Mouse (Mus musculus): ENCODE measurements at regions not wholly inside any gene's neighbourhood (a gene's known extent, or its start where the extent isn't known, plus 50 kb on each side); places are given as distances from the start of the nearest gene placed in this dataset.

DNA sequence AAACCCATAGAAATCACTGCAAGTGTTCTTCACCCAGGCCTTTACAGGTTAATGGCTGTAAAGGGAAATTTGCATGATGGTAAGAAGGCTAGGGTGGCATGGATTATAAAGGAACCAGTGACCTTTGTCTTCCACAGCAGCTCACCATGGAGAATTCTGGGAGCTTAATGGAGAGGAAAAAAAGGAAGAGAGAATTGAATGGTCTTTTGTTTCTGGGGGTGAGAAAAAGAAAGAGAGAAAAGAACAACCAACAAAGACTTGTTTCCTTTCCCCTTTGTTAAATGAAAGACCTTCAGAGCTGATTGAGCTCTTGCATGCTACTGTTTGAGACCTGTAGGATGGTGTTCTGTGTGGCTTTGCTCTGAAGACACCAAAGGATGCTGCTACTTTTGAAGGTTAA, 597.5 kb upstream of the Tenm3 start:
- DNase-seq (ENCODE audit: low spot score in 2 of 2), result no peak

- DNase-seq (ENCODE audit: low spot score in 2 of 2), result no peak
Measured at GRCm38 (mm10) chr8:49396519-49396918, 552.8 kb upstream of the Tenm3 start.

DNA sequence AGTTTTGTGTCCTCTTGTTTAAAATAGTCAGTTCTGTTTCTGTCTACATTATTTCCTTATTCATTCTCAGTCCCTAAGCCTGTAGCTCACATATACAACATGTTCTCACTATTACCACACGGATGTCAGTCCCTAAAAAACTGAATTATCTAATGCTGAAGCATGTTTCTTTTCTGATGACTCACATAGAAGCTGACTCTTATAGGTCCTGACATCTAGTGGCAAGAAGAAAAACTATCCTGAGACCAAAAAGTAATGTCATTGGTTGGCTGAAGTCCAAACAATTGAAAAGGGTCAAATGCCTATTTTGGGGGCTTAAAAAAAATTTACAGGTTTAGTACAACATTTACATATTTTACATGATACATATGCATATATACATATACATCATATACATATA, 551.3 kb upstream of the Tenm3 start:
- DNase-seq (ENCODE audit: low spot score in 2 of 2), result no peak

GRCm38 (mm10) chr8:49389525-49389924, 545.8 kb upstream of the Tenm3 start:
- no peak for DNase-seq (ENCODE audit: low spot score in 2 of 2)

DNA sequence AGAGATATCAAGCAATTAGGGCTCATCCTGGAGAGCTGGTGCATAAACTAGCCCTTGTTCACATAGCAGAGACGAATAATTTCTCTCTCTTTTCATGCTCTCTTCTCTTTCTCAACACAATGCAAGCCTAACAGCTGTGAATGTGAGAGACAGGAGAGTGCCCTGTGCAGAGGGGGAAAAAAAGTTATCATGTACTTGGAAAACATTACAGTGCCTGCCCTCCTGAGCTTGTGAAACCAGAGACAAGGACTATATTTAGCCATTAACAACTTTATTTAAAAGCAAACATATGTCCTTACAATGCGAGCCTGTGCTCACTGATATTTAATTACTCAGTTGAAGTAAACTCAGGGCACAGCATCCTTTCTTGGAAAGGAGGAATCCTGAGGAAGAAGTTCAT, 543.8 kb upstream of the Tenm3 start:
- no peak for DNase-seq (ENCODE audit: low spot score in 2 of 2)

DNA sequence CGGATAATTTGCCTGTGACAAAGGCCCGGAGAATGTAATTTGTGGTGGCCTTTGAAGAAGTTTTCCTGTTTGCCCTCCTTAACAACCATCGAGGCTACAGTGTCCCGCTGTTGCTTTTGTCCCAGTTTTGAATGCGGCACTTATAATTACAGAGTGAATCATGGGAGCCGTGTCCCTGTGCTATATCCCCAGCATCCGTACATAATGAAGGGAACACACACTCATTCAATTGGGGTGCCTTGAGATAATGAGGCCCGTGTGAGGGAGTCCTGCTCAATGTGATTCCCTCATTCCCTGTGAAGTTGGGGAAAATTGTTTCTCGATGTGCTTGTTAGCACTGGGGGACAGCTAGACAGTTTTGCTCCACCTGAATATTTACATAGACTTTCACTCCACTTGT, 528.9 kb upstream of the Tenm3 start:
- no peak for DNase-seq (ENCODE audit: low spot score in 2 of 2)

DNA sequence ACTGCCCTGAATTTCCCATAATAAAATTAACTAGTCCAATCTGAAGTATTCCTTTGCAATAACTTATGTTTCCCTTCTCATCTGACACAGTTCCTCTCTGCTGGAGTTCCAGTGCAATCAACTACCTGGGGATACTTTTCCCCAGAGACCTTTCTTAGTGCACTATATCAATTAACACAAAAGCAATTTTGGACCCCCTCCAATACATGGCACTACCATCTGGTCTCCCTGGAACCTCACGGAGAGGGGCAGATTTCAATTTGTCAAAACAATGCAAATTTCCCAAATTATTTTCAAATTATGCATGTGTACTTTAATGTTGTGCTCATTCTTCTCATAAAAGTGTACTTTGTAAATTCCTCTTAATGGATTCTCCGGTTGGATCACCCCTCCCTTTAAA, 518.9 kb upstream of the Tenm3 start:
- no peak for DNase-seq (ENCODE audit: low spot score in 2 of 2)

DNA sequence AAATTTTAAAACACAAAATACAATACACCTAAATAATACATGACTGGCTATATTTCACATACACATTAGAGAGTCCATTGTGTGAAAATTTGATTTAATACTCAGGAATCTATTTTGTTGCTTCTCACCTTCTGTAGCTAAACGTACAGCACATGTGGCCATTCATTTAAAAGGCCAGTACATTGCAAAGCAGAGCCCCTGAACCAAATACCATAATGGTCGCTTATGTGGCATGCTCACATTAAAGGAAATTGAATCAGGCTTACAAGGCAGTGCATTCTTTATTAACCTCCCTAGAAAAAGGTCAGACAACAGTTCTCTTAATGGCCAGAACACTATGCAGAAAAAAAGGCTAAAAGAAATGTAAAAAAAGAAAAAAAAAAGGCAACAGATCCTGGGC, 517.7 kb upstream of the Tenm3 start:
- DNase-seq (ENCODE audit: low spot score in 2 of 2), result no peak

DNA sequence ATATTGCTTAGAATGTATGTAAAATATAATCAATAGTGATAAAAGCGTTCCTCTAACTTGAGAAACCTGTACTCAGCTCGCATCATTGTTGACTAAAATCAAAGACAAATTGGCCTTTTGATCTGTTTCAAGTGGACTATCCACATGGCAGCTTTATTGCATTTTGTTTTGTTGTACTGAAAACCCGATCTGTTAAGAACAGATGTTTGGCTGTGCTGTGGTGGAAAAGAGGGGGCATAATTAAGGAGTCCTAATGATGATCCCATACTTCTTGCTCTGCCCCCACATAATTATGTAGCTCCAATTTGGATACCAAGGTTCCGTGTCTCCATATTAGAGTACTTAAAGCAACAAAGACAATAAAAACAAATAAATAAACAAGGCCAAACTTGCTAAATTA, 516.4 kb upstream of the Tenm3 start:
- no peak for DNase-seq (ENCODE audit: low spot score in 2 of 2)

DNA sequence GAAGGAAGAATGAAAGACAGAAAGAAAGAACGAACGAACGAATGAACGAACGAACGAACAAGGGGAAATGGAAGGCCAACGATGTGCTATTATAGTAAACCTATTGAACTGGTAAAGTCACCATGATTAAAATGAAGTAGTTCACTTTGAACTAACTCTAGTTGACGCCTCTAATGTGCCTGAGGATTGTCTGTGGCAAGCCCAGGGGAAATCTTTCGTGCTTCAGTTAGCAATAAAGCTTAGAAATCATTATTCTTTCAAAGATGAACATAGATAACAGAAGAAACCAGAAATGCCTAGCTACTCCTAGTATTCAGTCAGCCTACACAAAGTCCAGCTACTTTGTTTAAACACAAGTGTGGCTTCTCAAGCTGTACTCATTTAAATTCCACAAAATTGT, 515.9 kb upstream of the Tenm3 start:
- no peak for DNase-seq (ENCODE audit: low spot score in 2 of 2)

GRCm38 (mm10) chr8:49348602-49349001, 504.9 kb upstream of the Tenm3 start:
- no peak for DNase-seq (ENCODE audit: low spot score in 2 of 2)

GRCm38 (mm10) chr8:49338716-49339115, 495.0 kb upstream of the Tenm3 start:
- no peak for DNase-seq (ENCODE audit: low spot score in 2 of 2)

DNA sequence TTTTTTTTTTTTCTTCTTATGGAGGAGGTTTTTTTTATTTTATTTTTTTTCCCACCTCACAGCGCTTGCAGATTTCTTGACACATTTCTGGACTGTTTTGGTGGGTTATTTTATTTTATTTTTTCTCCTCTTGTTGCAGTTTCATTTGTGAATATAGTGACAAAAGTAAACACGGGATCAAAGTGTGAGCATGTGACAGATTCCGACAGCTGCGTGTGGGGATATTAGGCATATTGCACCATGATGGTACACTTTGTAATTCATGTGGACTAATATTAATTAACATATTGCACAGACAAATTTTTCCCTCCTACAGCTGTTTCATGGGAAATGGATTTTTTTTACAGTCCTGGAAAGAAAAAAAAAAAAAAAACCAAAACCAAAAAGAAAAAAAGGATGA, 483.2 kb upstream of the Tenm3 start:
- DNase-seq (ENCODE audit: low spot score in 2 of 2), result peak in 1 of 2 experiments; percentile 15

- no peak for DNase-seq (ENCODE audit: low spot score in 2 of 2)
Measured at GRCm38 (mm10) chr8:49321404-49321803, 477.7 kb upstream of the Tenm3 start.

DNA sequence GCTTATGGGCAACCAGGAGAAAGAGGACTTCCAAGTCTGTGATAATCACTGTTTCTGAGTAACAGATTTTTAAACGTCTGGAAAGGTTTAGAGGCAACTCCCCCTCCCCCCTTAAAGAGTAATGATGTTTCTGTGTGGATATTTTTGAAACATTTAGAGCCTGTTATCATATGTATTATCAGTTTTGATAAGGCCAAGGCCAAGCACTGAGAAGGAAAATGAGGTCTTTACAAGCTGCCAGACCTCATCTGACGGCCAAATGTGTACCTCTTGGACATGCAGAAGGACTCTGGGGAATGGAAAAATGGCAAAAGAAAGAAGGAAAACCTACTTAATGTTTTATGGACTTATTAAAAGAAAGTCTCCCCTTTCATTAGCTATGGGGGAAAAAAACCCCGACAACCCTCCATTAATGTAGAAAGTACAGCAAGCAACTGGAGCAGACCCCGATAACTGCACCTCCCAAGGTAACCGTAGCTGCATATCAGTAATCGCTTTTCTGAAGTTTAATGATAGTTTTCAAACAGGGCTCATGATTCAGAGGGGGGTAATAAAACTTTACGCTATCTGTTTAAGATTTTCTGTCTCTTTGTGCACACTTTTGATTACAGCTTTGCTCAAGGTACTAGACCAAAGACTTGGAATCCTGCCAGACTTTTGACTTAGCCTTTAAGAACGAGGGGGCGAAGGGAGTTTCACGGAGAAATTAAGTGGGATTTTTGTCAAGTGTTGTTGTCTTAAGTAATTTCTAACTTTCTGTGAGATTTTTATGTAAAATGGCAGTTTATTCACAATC, 469.9 kb upstream of the Tenm3 start:
- no peak for DNase-seq (ENCODE audit: low spot score in 2 of 2)

DNA sequence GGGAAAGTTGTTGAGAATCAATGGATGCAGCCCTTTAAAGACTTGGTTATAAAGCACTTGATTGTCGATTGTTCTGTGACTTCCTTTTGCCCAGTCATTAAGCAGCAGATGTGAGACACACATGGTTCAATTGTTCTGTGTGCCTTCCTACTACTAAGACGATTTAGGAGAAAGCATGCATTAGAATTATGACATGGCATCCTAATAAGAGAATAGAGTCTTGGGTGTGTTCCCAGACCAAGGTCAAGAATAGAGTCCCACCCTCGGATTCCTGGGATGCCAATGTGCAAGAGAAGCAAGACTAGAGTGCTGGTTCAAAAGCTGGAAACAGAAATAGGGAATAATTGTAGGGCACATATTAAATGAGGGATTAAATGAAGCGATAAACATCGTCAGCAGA, 469.1 kb upstream of the Tenm3 start:
- DNase-seq (ENCODE audit: low spot score in 2 of 2), result no peak

GRCm38 (mm10) chr8:49282401-49282800, 438.6 kb upstream of the Tenm3 start:
- no peak for DNase-seq (ENCODE audit: low spot score in 2 of 2)

DNA sequence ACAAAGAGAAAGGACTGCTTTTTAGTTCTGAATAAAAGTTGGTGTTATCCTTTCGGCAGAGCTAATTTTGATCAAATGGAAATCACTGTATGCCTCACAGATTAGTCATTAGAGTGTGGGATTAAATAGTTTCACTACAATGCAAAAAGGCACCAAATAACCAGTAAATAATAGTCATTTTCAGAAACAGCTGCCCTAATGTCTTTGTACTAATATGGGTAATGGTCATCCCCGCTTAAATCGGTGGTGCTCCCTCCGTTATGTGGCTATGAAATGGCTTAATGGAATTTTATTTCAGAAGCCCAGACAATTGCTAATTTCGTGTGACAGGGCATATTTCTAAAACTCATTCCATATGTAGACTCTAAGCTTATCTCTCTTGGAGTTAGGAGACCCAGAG, 437.5 kb upstream of the Tenm3 start:
- no peak for DNase-seq (ENCODE audit: low spot score in 2 of 2)

DNA sequence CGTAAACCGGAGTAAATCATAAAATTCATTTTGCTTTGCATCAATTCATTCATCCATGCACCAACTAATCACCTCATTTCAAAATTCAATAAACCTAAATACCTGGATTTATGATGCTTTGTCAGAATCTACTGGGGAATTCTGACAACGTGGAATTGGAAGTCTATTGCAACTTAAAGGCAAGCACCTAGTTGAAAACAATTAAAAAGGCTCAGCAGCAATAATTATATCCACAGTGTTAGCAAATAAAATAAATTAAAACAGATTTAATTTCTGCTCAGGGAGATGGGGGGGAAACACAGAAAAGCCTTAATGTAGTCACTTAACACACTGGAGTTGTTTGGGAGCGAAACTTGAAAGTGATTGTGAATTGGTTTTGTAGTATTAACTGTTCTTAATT, 430.3 kb upstream of the Tenm3 start:
- no peak for DNase-seq (ENCODE audit: low spot score in 2 of 2)

DNA sequence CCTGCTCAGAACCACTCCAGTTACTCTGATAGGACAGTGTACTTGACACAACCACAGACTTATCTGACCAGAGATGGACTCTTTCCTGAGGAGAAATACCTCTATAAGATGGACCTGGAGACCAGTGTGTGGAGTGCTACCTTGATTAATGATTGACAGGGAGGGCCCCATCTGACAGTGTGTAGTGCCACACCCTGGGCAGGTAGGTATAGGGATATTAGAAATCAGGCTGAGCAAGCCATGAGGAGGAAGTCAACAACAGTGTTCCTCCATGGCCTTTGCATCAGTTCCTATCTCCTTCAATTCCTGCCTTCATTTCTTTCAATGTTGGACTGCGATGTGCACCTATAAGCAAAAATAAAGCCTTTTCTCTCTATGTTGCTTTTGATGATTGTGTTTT, 429.4 kb upstream of the Tenm3 start:
- no peak for DNase-seq (ENCODE audit: low spot score in 2 of 2)

DNA sequence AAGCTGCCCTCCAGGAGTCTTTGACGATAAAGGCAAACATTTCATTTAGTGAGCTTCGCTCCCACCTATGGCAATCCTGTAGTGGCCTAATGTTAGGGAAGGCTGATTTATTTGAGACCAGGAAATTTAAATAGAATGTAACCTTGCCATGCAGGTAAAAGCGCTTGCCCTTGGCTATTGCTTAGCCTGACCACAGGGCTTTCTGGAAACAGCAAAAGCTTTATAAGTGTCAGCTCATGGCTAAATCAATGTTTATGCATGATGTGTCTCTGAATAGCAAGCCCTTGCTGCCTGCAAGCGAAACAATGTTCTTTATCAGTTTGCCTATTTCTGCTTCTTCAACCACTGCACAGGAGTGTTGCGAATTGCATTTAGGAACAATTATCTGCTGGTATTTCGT, 419.7 kb upstream of the Tenm3 start:
- DNase-seq (ENCODE audit: low spot score in 2 of 2), result no peak

DNA sequence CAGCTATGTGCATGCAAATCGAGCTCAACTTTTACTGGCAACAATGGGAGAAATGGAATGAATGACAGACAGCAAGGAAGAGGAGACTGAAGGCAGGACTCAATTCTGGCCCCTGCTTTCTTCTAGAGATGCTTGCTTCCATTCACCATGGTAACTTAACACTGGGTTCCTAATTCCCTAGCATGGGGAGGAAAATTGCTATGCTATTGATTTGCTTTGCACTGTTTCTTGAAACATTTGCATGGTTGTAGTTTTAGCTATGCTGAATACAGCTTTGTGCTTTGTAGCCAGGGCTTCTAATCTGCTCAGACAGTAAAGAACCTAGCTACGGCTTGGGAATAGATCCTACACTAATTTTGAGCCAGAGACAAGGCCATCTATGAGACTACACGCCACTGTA, 419.0 kb upstream of the Tenm3 start:
- DNase-seq (ENCODE audit: low spot score in 2 of 2), result no peak

GRCm38 (mm10) chr8:49255954-49256353, 412.2 kb upstream of the Tenm3 start:
- DNase-seq (ENCODE audit: low spot score in 2 of 2), result no peak

GRCm38 (mm10) chr8:49254311-49254828, 410.6 kb upstream of the Tenm3 start:
- DNase-seq (ENCODE audit: low spot score in 2 of 2), result no peak

Measured in layer of hippocampus, adult 8-10 months (tissue).